Mouse (Mus musculus): ENCODE results near the gene Ceacam10.

GRCm38 (mm10) chr7:24776145-24776544 lies 861 bp upstream of the Ceacam10 start:
- TF ChIP-seq POLR2A (IDR thresholded peaks at IDR 0.05; ENCODE audit: insufficient read depth, low read depth, low read length) (no peak), EP300 (IDR thresholded peaks at IDR 0.05; ENCODE audit: insufficient read depth, low read depth, low read length) (no peak)
